Mouse (Mus musculus) stomach, postnatal 0 days (tissue): Measurements from ENCODE around the gene Med1. TPM values are rescaled to one million over a fixed set of nuclear protein-coding genes. Genes with fewer than 3 reads are reported as not detected.
"Not testable (repeated sequence)": the region's sequence is repeated elsewhere in the genome, so short reads cannot be mapped to it uniquely, and the experiment has no call there.

Source experiments
- ATAC-seq: fragments of 200-750 bp; cut with Nextera tagmentation; 2 replicates; pipeline ENCODE4 v1.8.0; 2017; ENCODE audit not compliant: low FRiP score, low TSS enrichment
- DNase-seq: peaks from one replicate; pipeline ENCODE4 v3.0.0-alpha.2; 2016; ENCODE audit warnings: low spot score
- H3K27ac ChIP-seq: fragments of 300-500 bp; sonication (generic); replicated peaks from 2 replicates; pipeline ENCODE4 v1.5.1; 2014; ENCODE audit warnings: mild to moderate bottlenecking, control low read depth
- H3K27me3 ChIP-seq: fragments of 300-500 bp; sonication (generic); 2 replicates; pipeline ENCODE4 v1.6.1; 2014; ENCODE audit warnings: low read length; ENCODE audit not compliant: control insufficient read depth, insufficient read depth
- H3K36me3 ChIP-seq: fragments of 300-500 bp; sonication (generic); 2 replicates; pipeline ENCODE4 v1.6.1; 2014; ENCODE audit warnings: low read length, mixed read lengths; ENCODE audit not compliant: control insufficient read depth, insufficient read depth
- H3K4me1 ChIP-seq: fragments of 300-500 bp; sonication (generic); replicated peaks from 2 replicates; pipeline ENCODE4 v1.6.1; 2014; ENCODE audit warnings: antibody characterized with exemption; ENCODE audit not compliant: control insufficient read depth, insufficient read depth
- H3K4me2 ChIP-seq: fragments of 300-500 bp; sonication (generic); replicated peaks from 2 replicates; pipeline ENCODE4 v1.6.1; 2014; ENCODE audit warnings: low read depth, mild to moderate bottlenecking, control low read depth, moderate library complexity
- H3K4me3 ChIP-seq: fragments of 300-500 bp; sonication (generic); 2 replicates; pipeline ENCODE4 v1.5.1; 2014; ENCODE audit warnings: low read depth, low read length, control low read depth
- H3K9ac ChIP-seq: fragments of 300-500 bp; sonication (generic); 2 replicates; pipeline ENCODE4 v1.6.1; 2014; ENCODE audit warnings: mild to moderate bottlenecking, low read length, control low read depth, mixed read lengths
- H3K9me3 ChIP-seq: fragments of 300-500 bp; sonication (generic); 2 replicates; pipeline ENCODE4 v1.6.1; 2016; ENCODE audit warnings: low read length; ENCODE audit not compliant: control insufficient read depth
- CTCF ChIP-seq: IDR thresholded peaks from 2 replicates; pipeline ENCODE4 v1.5.1; 2016; ENCODE audit warnings: antibody characterized with exemption, low read depth, mild to moderate bottlenecking, moderate library complexity
- EP300 ChIP-seq: optimal IDR thresholded peaks from 2 replicates; pipeline ENCODE3; 2016; ENCODE audit warnings: antibody characterized with exemption
- WGBS: fragments of 180-500 bp; shearing (Covaris S2); extraction: QIAGEN DNeasy Blood & Tissue Kit; methylation state at CpG from one replicate; pipeline ENCODE4 v1.1.7; 2014; 5-methylcytosine and 5-hydroxymethylcytosine counted together
- polyA plus RNA-seq: library from polyadenylated mRNA; unstranded; fragments of >200 nt; fragmentation: Nextera tagmentation; extraction: Ambion mirVana; gene quantifications from 2 replicates; pipeline ENCODE4 v1.2.1, GENCODE M21; 2015

Med1 gene
- polyA plus RNA-seq, 1 experiment from 2014 or later, result 26.8 TPM

DNA sequence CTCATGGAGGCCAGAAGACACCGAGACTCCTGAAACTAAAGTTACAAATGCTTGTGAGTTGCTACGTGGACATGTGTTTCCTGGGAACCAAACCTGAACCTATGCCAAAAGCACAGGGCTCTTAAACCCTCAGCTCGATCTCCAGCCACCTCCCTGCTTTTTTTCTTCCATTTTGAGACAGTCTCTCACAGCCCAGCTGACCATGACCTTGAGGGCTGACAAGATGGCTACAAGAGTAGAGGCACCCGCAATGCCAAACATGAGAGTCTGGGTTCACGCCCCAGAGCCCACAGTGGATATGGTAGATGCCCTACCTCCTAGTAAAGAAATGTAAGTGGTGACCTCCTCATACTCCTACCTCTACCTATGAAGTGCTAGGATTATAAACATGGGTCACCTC is 2.3 kb downstream of the Med1 start:
- TF ChIP-seq CTCF, result no peak
- TF ChIP-seq EP300, result no peak
- DNase-seq (no peak), ATAC-seq (no peak)
- no peaks in the 10 kb centered on the region for H3K4me1 ChIP-seq
- H3K9me3 ChIP-seq, result no peaks in the 10 kb centered on the region
- no peak overlapping the region for H3K4me3 ChIP-seq
- no peak overlapping the region for H3K9ac ChIP-seq
- no peaks in the 10 kb centered on the region for H3K27me3 ChIP-seq
- 75% methylated on average over 5 of the region's 5 CpGs for WGBS
- no peak overlapping the region for H3K27ac ChIP-seq
- no peak overlapping the region for H3K4me2 ChIP-seq
- peaks cover 7% of the 10 kb centered on the region for H3K36me3 ChIP-seq

DNA sequence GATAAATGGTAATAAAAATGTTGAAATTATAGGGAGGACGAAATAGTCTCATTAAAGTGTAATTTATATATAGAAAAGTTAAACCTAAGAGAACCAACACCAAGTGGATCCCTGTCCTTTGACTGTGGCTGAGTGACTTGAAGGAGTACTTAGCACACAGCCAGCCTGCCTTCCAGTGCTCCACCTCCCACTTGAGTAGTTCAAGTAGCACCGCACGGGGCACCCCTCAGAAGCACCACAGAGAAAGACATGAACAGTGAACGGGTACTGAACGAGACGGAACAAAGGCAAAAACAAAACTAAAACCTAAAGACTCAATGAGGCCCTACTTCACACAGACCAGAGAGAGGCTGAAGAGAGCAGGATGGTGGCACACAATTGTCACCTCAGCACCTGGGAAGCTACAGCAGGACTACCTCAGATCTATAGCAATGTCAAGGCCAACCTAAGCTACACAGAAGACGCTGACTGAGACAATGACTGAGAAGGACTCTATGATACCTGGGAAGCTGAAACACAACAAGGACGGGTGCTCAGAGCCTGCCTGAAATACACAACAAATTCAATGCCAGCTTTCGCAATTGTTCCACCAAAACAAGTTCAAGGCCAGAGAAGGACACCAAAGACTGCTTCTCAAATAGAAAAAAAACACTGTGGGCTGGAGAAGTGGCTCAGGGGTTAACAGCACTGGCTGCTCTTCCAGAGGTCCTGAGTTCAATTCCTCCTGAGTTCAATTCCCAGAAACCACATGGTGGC is 5.3 kb downstream of the Med1 start:
- no peaks in the 10 kb centered on the region for H3K27me3 ChIP-seq
- ATAC-seq (no peak), DNase-seq (no peak)
- H3K27ac ChIP-seq, result no peak overlapping the region
- WGBS, result 92% methylated on average over 9 of the region's 9 CpGs
- H3K4me3 ChIP-seq, result no peak overlapping the region
- TF ChIP-seq CTCF (no peak), EP300 (no peak)
- H3K4me2 ChIP-seq, result no peak overlapping the region
- H3K4me1 ChIP-seq, result no peaks in the 10 kb centered on the region
- H3K9me3 ChIP-seq, result no peaks in the 10 kb centered on the region
- H3K36me3 ChIP-seq, result peaks cover 10% of the 10 kb centered on the region
- no peak overlapping the region for H3K9ac ChIP-seq

DNA sequence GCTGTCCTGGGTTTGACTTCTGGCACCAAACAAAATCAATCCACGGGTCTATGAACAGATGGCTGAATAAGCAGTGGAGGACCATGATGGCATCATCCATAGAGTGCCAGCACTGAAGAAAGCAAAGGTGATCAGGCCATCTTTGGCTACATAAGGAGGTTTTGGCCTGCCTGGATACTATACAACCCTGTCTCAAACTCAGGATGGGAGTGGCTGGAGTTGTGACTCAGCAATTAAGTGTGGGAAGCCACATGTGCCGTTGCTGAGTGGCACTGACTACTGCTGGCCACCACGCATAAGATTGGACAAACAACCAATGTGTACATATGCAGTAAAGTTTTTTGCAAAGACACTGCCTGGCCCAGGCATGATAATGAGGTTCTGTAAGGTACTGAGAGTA is 10.9 kb downstream of the Med1 start:
- H3K4me3 ChIP-seq, H3K4me2 ChIP-seq, H3K4me1 ChIP-seq, H3K27me3 ChIP-seq, H3K36me3 ChIP-seq, H3K9me3 ChIP-seq, H3K27ac ChIP-seq, H3K9ac ChIP-seq, ATAC-seq, DNase-seq: not testable (repeated sequence)
- 89% methylated on average over 3 of the region's 3 CpGs for WGBS

DNA sequence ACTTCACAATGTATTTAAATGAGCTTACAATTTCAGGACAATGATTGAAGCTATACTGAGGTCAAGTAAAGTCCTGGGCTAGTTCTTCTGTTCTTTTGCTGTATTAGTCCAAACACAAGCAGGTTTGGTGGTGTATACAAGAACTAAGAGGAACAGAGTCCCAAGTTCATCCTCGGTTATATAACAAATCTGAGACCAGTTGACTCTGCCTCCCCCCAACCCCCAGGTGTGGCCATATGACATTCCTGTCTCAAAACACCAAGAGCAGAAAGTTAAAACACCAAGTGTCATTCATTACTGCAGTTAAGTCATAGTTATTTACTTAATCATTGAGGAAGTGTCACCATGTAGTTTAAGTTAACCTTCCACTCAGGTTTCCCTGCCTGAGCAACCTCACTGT is 24.7 kb downstream of the Med1 start:
- Histone ChIP-seq H3K4me3 (no peak overlapping the region), H3K27ac (no peak overlapping the region), H3K9me3 (no peaks in the 10 kb centered on the region), H3K27me3 (no peaks in the 10 kb centered on the region), H3K4me2 (no peak overlapping the region), H3K9ac (no peak overlapping the region), H3K36me3 (peaks cover 27% of the 10 kb centered on the region), H3K4me1 (no peaks in the 10 kb centered on the region)
- no peak for TF ChIP-seq CTCF
- no peak for TF ChIP-seq EP300
- no peak for ATAC-seq
- no peak for DNase-seq
- WGBS, result 79% methylated on average over 1 of the region's 1 CpGs

DNA sequence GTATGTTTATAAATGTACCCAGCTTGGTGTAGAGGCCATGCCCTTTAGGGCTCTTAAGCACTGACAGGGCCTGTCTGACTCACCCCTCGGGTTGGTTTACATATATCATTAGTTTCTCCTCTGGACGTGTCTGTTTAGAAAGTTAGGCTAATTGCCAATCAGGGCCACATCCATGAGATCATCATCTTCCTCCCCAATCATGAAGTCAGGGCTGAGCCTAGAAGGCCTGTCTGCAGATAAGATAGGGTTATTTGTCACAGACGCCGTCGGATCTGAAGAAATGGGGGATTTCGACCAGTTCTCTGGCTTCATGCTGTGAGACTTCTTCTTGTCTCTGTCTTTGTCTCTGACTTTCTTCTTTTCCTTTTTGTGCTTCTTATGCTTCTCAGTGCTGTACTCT is 38.0 kb downstream of the Med1 start:
- H3K9ac ChIP-seq, result no peak overlapping the region
- peaks cover 19% of the 10 kb centered on the region for H3K36me3 ChIP-seq
- no peaks in the 10 kb centered on the region for H3K4me1 ChIP-seq
- DNase-seq (no peak), ATAC-seq (no peak)
- H3K9me3 ChIP-seq, result no peaks in the 10 kb centered on the region
- H3K4me3 ChIP-seq, result no peak overlapping the region
- H3K4me2 ChIP-seq, result no peak overlapping the region
- no peak for TF ChIP-seq CTCF
- H3K27me3 ChIP-seq, result no peaks in the 10 kb centered on the region
- H3K27ac ChIP-seq, result no peak overlapping the region
- WGBS, result 68% methylated on average over 6 of the region's 6 CpGs

DNA sequence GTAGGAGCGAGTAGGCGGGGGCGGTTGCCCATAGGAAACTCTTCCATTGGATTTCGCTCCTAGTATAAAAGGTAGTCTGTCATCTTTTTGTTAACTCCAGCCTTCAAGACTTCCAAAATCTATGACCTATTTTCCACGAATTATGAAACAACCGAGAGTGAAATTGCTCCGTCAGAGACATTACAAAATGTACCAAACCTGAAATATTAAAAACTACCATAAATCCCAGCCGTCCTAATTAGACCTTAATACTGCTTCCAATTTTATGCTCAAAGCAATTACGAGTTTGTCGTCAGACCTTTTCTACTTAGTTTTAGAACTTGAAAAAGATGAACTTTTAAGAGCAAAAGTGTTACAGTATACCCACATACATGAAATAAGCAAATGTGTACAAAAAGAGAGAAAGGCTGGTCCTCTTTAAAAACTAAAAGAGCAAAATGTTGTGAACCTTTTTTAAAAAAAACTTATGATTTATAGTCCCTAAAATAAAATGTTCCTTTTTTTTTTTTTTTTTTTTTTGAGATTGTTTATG is 42.4 kb downstream of the Med1 start:
- H3K9me3 ChIP-seq, result no peaks in the 10 kb centered on the region
- H3K9ac ChIP-seq, result no peak overlapping the region
- peaks cover 6% of the 10 kb centered on the region for H3K36me3 ChIP-seq
- no peak for ATAC-seq
- H3K27ac ChIP-seq, result no peak overlapping the region
- no peaks in the 10 kb centered on the region for H3K4me1 ChIP-seq
- no peak for TF ChIP-seq CTCF
- TF ChIP-seq EP300, result no peak
- H3K4me2 ChIP-seq, result peak overlapping the region; percentile 88
- H3K27me3 ChIP-seq, result no peaks in the 10 kb centered on the region
- 7% methylated on average over 10 of the region's 10 CpGs for whole genome bisulfite sequencing
- H3K4me3 ChIP-seq, result peak overlapping the region; percentile 93
- DNase-seq, result no peak
